Mouse (Mus musculus) ovary, postnatal 10 days (tissue): ENCODE measurements around the gene Supt3.

ENCODE experiments used
- DNase-seq: peaks from one replicate; pipeline ENCODE4 v3.0.0; 2022; ENCODE audit warnings: low spot score

Gene Supt3

GRCm38 (mm10) chr17:44782366-44782765 lies 5.4 kb downstream of the Supt3 start:
- no peak for DNase-seq

- no peak for DNase-seq
These were observed 6.2 kb downstream of the Supt3 start for GRCm38 (mm10) chr17:44783143-44783542.

GRCm38 (mm10) chr17:44788982-44789747 lies 12.2 kb downstream of the Supt3 start:
- no peak for DNase-seq

- DNase-seq: no peak
These were observed 15.4 kb downstream of the Supt3 start for GRCm38 (mm10) chr17:44792218-44792917.

GRCm38 (mm10) chr17:44797331-44797730 lies 20.4 kb downstream of the Supt3 start:
- no peak for DNase-seq

GRCm38 (mm10) chr17:44807031-44807430 lies 30.1 kb downstream of the Supt3 start:
- DNase-seq: no peak

DNA sequence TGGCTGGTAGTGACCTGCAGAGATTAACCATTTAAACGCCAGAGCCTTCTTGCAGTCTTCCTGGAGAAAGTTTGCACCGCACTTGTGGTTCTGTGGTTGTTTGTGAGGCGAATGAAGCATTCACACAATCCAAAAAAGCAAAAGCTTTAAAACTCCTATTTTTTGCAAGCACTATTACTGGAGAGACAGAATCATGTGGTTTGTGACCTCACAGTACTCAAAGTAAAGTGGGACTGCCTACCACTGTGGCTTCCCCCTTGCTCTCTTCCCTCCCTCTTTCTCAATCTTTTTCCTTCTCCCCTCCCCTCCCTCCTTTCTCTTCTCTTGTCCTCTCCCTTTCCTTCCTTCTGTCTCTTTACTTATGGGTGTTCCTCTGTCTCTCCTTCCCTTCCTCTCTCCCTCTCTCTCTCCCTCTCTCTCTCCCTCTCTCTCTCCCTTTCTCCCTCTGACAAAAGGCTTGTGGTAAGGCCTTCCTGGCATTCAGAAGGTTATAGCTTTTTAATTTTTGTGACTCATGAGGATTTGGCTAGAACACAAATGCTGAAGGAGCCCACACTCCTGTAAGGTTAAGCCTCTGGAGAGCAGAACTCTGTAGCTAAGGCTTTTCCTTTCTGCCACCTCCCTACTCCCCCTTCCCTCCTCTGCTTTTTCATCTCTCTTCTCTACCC lies 37.7 kb downstream of the Supt3 start, which contains the start of gene Runx2:
Gene Runx2, minus strand, starts transcription at position 290 of the 668 bp plus-strand sequence.
- DNase-seq: no peak

DNA sequence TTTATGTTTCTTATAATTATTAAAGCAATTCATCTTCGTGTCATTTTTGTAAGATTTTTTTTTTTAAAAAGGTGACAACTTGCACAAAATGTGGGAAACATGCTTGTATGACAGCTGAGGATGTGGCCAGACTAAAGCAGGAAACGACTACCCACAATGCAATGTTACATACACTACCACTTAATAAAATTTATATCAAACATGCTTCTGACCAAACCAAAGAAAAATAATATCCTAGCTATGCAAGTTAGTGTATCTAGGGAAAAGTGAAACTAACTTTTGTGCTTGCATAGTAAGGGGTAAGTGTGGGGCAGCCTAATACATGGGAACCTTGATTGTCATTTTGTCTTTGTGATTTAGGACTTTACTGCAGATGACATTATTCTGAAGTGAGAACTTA lies 41.9 kb downstream of the Supt3 start:
- no peak for DNase-seq

- DNase-seq: no peak
These were observed 42.9 kb downstream of the Supt3 start for GRCm38 (mm10) chr17:44819816-44820215.

GRCm38 (mm10) chr17:44821940-44822339 lies 45.0 kb downstream of the Supt3 start:
- DNase-seq: no peak

GRCm38 (mm10) chr17:44827124-44827523 lies 50.2 kb downstream of the Supt3 start:
- DNase-seq: no peak

DNA sequence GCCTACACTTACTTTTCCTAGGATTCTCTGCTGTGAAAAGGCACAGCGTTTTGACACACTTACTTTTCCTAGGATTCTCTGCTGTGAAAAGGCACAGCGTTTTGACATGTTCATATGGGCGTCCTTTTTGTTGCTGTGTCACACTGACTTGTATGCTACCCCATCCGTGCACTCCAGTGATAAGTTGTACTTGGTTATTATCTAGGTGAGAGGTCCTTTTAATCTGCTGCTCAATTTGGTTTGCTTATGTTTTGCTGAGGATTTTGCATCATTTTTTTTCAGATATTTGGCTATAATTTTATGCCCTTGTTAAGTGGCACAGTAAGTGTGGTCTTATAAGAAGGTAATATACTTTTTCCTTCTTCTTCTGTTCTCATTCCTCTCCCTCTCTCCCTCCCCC lies 51.0 kb downstream of the Supt3 start:
- DNase-seq: no peak

DNA sequence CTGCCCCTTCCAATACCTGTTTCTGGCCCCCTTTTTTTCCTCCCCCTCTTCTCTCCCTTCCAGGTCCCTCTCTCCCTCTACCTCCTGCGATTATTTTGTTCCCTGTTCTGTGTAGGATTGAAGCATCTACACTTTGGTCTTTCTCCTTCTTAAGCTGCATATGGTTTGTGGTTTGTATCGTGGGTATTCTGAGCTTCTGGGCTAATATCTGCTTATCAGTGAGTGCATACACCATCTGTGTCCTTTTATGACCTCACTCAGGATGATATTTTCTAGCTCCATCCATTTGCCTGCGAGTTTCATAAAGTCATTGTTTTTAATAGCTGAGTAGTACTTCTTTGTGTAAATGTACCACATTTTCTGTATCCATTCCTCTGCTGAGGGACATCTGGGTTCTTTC lies 52.6 kb downstream of the Supt3 start:
- DNase-seq: no peak

DNA sequence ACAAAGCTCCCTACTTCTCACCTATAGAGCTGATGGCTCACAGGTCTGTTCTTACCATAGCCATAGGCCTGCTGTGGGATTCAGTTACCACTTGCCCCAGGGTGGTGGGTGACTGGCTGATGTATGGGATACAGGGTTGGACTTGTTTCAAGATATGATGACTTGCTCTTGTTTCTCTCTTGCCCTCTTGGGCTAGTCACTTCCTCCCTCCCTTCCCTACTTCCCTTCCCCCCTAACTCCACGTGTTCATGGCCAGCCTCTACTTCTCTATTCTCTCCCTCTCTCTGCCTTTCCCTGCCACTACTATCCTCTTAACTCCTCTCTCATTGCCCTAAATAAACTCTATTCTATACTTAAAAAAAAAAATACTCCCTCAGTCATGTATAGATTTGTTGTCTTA lies 54.2 kb downstream of the Supt3 start:
- no peak for DNase-seq

- no peak for DNase-seq
These were observed 65.2 kb downstream of the Supt3 start for GRCm38 (mm10) chr17:44842184-44842583.

GRCm38 (mm10) chr17:44863165-44863564 lies 86.2 kb downstream of the Supt3 start:
- no peak for DNase-seq

- no peak for DNase-seq
These were observed 116.6 kb downstream of the Supt3 start for GRCm38 (mm10) chr17:44893592-44893991.

GRCm38 (mm10) chr17:44943536-44944090 lies 166.7 kb downstream of the Supt3 start:
- DNase-seq: no peak

- DNase-seq: no peak
These were observed 168.4 kb downstream of the Supt3 start for GRCm38 (mm10) chr17:44945333-44945732.

DNA sequence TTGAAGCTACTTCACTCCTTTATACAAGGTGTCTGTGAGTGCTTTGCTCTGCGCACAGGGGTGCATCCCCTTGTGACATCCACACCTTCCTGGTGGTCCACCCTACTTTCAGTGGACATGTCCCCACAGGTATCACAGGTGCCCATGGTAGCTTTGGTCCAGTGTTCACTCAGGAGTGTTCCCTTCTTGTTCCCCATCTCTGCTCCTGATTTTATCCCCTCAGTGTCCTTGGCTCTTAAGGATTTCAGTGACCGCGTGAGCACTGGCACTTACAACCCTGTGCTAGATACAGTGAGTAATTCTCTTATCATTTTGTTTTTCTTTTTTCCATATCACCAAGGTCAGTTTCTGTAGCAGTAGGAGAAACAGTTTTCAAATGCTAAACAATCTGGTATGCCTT lies 171.4 kb downstream of the Supt3 start:
- DNase-seq: no peak

DNA sequence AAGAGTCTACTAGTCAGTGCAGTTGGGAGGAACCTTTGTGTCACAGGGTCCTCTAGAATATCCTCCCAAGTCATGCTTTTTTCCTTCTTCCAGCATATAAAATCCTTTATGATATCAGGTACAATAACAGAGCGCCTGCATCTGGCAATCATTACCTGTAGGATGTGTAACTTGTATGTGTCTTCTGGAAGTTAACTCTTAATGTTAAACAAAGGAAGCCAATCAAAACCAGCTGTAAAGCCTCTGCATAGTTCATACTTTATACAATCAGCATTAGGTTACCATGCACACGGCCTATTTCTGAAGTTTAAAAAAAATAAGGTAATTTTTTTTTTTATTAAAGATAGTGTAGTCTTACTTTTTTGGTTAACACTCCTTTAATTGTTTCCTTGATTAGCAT lies 179.7 kb downstream of the Supt3 start:
- no peak for DNase-seq

DNA sequence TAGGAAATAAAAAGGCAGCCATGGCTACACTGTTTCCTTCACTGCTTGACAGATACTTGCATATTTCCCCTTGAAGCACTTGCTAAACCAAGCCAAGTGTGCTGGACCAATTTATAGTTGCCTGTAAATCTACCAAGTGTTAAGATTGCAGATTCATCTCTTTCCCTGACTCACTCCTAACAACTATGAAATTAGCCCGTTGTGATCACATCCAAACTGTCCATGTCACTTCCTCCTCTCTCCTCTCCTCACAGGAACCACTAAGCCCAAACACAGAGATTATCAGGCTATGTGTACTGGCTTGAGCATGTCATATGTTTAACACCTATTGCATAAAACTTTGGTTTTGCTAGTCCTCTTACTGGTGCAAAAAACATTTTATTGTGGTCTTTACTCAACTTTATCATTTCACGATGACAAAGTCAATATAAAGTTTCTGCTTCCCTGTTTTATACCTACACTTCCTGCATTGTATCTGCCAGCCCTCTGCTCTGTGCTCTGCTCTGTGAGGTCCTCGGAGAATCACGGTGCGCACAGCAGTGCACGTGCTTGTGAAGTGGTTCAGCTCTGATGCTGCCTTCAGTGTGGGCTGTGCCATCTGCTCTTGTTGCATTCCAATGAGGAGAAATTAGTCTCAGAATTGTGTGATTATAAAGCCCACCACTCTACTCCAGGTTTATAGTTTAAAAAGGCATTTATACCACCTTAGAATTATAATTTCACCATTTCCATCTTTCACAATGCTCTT lies 186.3 kb downstream of the Supt3 start:
- no peak for DNase-seq
